Mouse (Mus musculus) bone marrow, adult 2 months (tissue): ENCODE data around the gene Il2rg. TPM values are rescaled to one million over a fixed set of nuclear protein-coding genes. Genes with fewer than 3 reads are reported as not detected.

ENCODE experiments used
- H3K27ac ChIP-seq: fragments of 200-500 bp; 2 replicates; pipeline ENCODE4 v1.5.1; 2012; ENCODE audit warnings: low read depth, mild to moderate bottlenecking, control low read depth, inconsistent platforms, low read length; ENCODE audit not compliant: control insufficient read depth, poor library complexity, insufficient read depth
- H3K4me1 ChIP-seq: fragments of 200-500 bp; 2 replicates; pipeline ENCODE4 v1.6.1; 2011; ENCODE audit warnings: low read length; ENCODE audit not compliant: control insufficient read depth, insufficient read depth
- H3K4me3 ChIP-seq: fragments of 200-500 bp; replicated peaks from 2 replicates; pipeline ENCODE3; 2011; ENCODE audit warnings: mild to moderate bottlenecking, low read depth, low read length, control low read depth; ENCODE audit not compliant: control insufficient read depth
- CTCF ChIP-seq: fragments of 200-500 bp; IDR thresholded peaks from 2 replicates; pipeline ENCODE4 v1.5.1; 2011; ENCODE audit warnings: low read length, control low read depth; ENCODE audit not compliant: control insufficient read depth, insufficient read depth
- POLR2A ChIP-seq: fragments of 200-500 bp; IDR thresholded peaks from 2 replicates; pipeline ENCODE4 v1.6.1; 2011; ENCODE audit warnings: low read depth, mild to moderate bottlenecking, control low read depth, low read length, borderline replicate concordance; ENCODE audit not compliant: control insufficient read depth
- WGBS: fragments of 180-500 bp; shearing (Covaris S2); methylation state at CpG from one replicate; pipeline ENCODE4 v1.1.7; 2018; 5-methylcytosine and 5-hydroxymethylcytosine counted together
- polyA plus RNA-seq: library from polyadenylated mRNA; stranded (reverse); fragments of >200 nt; gene quantifications from 2 replicates; pipeline ENCODE4 v1.2.4, GENCODE M21; 2011; ENCODE audit warnings: low replicate concordance; ENCODE audit not compliant: missing spikeins, insufficient read depth, insufficient read length

The Il2rg gene
- polyA plus RNA-seq, 1 experiment = 32.4 TPM

DNA sequence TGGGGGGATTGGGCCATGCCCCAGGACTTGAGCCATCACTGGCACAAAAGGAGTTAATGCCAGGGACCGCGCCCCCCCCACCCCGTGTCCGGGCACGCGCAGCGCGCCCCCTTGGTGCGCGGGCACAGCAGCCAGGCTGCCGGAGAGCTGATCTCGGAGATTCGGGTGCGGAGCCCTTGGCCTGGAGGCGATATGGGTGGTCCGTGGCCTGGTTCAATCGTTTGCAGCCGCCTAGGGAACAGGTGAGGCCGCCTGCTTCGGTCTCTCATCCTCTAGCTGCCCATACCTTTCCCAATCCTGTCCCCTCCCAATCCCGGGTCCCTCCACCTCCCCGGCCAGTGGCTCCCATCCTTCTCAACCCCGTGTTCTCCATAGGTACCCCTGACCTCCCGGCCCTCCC, 31.0 kb upstream of the Il2rg start, which contains the start of gene Nlgn3:
Nlgn3 (plus strand) TSS at position 114 of the 400 bp plus-strand sequence.
- Histone ChIP-seq H3K27ac (no peak within 1 kb of the TSS), H3K4me3 (no peak within 1 kb of the TSS), H3K4me1 (no peaks in the 10 kb centered on the region; the same call in 1 of the 2 replicates)
- no peak for TF ChIP-seq CTCF
- TF ChIP-seq POLR2A = no peak
- WGBS = 6% methylated on average over 22 of the region's 24 CpGs

DNA sequence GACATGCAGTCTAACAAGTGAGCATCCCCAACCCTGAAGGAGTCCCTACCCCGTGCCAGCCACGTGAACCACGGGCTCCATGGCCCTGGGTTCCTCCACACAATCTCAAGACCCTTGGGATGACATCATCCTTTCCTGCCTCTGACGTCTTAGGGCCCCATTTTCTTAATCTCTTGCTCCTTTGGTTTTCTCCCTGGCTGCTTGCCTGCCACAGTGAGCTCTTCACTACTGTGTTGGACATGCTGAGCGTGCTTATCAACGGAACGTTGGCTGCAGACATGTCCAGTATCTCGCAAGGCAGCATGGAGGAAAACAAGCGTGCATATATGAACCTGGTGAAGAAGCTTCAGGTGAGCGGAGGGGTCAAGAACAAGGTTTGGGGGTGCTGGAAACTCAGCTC, 22.1 kb upstream of the Il2rg start:
- 65% methylated on average over 10 of the region's 10 CpGs for WGBS
- H3K4me1 ChIP-seq = no peaks in the 10 kb centered on the region; the same call in 1 of the 2 replicates
- TF ChIP-seq POLR2A (no peak), CTCF (no peak)

DNA sequence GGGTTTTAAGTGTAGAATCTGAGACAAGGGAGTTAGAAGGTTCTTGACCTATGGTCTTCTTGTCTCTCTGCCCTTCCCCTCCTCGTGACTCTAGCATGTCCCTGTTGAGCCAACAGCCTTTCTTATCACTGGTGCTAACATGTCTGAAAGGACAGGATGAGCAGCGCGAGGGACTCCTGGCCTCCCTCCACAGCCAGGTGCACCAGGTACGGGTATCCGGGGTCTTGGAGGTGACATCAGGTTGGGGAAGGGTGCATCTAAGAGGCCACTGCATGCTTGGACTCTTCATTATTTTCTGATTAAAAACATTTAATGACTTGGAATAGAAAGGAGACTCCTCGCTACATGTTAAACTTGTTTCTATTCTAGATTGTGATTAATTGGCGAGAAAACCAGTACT, 21.0 kb upstream of the Il2rg start:
- H3K4me1 ChIP-seq = no peaks in the 10 kb centered on the region; the same call in 1 of the 2 replicates
- H3K27ac ChIP-seq = no peak overlapping the region
- TF ChIP-seq CTCF (no peak), POLR2A (no peak)
- no peak overlapping the region for H3K4me3 ChIP-seq
- WGBS = 87% methylated on average over 7 of the region's 7 CpGs

More for the DNA sequence above, 22.1 kb upstream of the Il2rg start:
- H3K27ac ChIP-seq = peak overlapping the region; percentile 32
- peak overlapping the region; percentile 32 for H3K4me3 ChIP-seq

- Histone ChIP-seq H3K4me1 (no peaks in the 10 kb centered on the region; the same call in 1 of the 2 replicates), H3K27ac (peak overlapping the region; percentile 65), H3K4me3 (no peak overlapping the region)
- 83% methylated on average over 6 of the region's 6 CpGs for WGBS
- TF ChIP-seq POLR2A (no peak), CTCF (no peak)
These were observed 20.4 kb upstream of the Il2rg start for GRCm38 (mm10) chrX:101288432-101288831.

GRCm38 (mm10) chrX:101287543-101287942, 19.5 kb upstream of the Il2rg start:
- peak overlapping the region; percentile 65; the same call in 1 of the 2 replicates for H3K27ac ChIP-seq

GRCm38 (mm10) chrX:101285953-101286670, 18.1 kb upstream of the Il2rg start:
- Histone ChIP-seq H3K4me1 (no peaks in the 10 kb centered on the region; the same call in 1 of the 2 replicates), H3K27ac (no peak overlapping the region), H3K4me3 (no peak overlapping the region)
- WGBS = 87% methylated on average over 14 of the region's 14 CpGs
- TF ChIP-seq CTCF = no peak
- no peak for TF ChIP-seq POLR2A

More at GRCm38 (mm10) chrX:101287543-101287942, 19.5 kb upstream of the Il2rg start:
- no peak overlapping the region for H3K4me3 ChIP-seq
- 60% methylated on average over 3 of the region's 3 CpGs for WGBS
- TF ChIP-seq POLR2A (no peak), CTCF (no peak)
- H3K4me1 ChIP-seq = no peaks in the 10 kb centered on the region; the same call in 1 of the 2 replicates

GRCm38 (mm10) chrX:101285534-101285933, 17.5 kb upstream of the Il2rg start:
- WGBS = 28% methylated on average over 6 of the region's 6 CpGs
- Histone ChIP-seq H3K4me1 (no peaks in the 10 kb centered on the region; the same call in 1 of the 2 replicates), H3K4me3 (no peak overlapping the region), H3K27ac (no peak overlapping the region)
- no peak for TF ChIP-seq POLR2A
- peak; percentile 78 for TF ChIP-seq CTCF

GRCm38 (mm10) chrX:101282813-101283212, 14.8 kb upstream of the Il2rg start:
- no peak overlapping the region for H3K27ac ChIP-seq
- TF ChIP-seq POLR2A (no peak), CTCF (no peak)
- no peak overlapping the region for H3K4me3 ChIP-seq
- WGBS = 81% methylated on average over 6 of the region's 6 CpGs
- no peaks in the 10 kb centered on the region for H3K4me1 ChIP-seq
